Mouse (Mus musculus) heart, embryonic 10.5 days (tissue): ENCODE data around the gene Gm1043. TPM values are rescaled to one million over a fixed set of nuclear protein-coding genes. Genes with fewer than 3 reads are reported as not detected.

Experiments used
- DNase-seq: peaks from one replicate; pipeline ENCODE4 v3.0.0-alpha.2; 2017; ENCODE audit warnings: low spot score
- H3K27ac ChIP-seq: fragments of 300-500 bp; sonication (generic); 2 replicates; pipeline ENCODE4 v1.5.1; 2016; ENCODE audit warnings: mild to moderate bottlenecking
- H3K27me3 ChIP-seq: fragments of 300-500 bp; sonication (generic); 2 replicates; pipeline ENCODE4 v1.6.1; 2016; ENCODE audit warnings: mild to moderate bottlenecking; ENCODE audit not compliant: poor library complexity, insufficient read depth, severe bottlenecking
- H3K36me3 ChIP-seq: fragments of 300-500 bp; sonication (generic); 2 replicates; pipeline ENCODE4 v1.6.1; 2016; ENCODE audit warnings: mild to moderate bottlenecking, moderate library complexity
- H3K4me1 ChIP-seq: fragments of 300-500 bp; sonication (generic); 2 replicates; pipeline ENCODE4 v1.6.1; 2016; ENCODE audit warnings: mild to moderate bottlenecking
- H3K4me3 ChIP-seq: fragments of 300-500 bp; sonication (generic); 2 replicates; pipeline ENCODE4 v1.5.1; 2016; ENCODE audit warnings: mild to moderate bottlenecking, moderate library complexity
- H3K9me3 ChIP-seq: fragments of 300-500 bp; sonication (generic); 2 replicates; pipeline ENCODE4 v1.6.1; 2016; ENCODE audit warnings: mild to moderate bottlenecking, moderate library complexity
- WGBS: fragments of 180-500 bp; shearing (Covaris S2); methylation state at CpG from one replicate; pipeline ENCODE4 v1.1.7; 2016; 5-methylcytosine and 5-hydroxymethylcytosine counted together
- polyA plus RNA-seq: library from polyadenylated mRNA; unstranded; fragments of >200 nt; fragmentation: Nextera tagmentation; extraction: Ambion mirVana; gene quantifications from 2 replicates; pipeline ENCODE4 v1.2.1, GENCODE M21; 2016

The Gm1043 gene
- polyA plus RNA-seq, 1 experiment from 2014 or later: not detected

GRCm38 (mm10) chr5:37079484-37079883 lies 5.7 kb upstream of the Gm1043 start:
- H3K4me1 ChIP-seq: no peaks in the 10 kb centered on the region; the same call in 1 of the 2 replicates
- H3K27ac ChIP-seq: no peak overlapping the region
- H3K27me3 ChIP-seq: peaks cover 34% of the 10 kb centered on the region
- 87% methylated on average over 4 of the region's 4 CpGs for WGBS
- no peak for DNase-seq
- no peak overlapping the region for H3K4me3 ChIP-seq
- no peaks in the 10 kb centered on the region for H3K36me3 ChIP-seq
- no peaks in the 10 kb centered on the region for H3K9me3 ChIP-seq

DNA sequence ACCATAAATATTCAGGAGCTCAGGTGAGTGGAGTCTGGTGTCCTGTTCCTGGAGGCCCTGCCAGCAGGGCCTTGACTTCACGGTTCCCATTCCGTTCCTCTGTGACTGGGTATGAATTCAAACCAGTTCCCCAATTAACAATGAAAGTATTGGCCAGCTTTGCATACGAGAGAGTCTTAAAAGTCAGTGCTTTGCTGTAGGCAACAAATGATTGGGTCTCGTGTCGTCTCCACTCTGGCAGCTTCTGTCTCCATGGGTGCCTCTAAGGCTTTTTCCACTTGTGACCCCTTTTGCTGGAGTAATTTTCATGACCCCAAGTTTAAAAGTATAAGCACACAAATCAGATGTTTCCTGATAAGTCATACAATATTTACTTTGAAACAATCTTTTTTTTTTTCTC lies 4.6 kb upstream of the Gm1043 start:
- Histone ChIP-seq H3K9me3 (no peaks in the 10 kb centered on the region), H3K27ac (no peak overlapping the region), H3K36me3 (no peaks in the 10 kb centered on the region), H3K4me1 (no peaks in the 10 kb centered on the region; the same call in 1 of the 2 replicates), H3K27me3 (peaks cover 41% of the 10 kb centered on the region), H3K4me3 (no peak overlapping the region)
- DNase-seq: no peak
- 81% methylated on average over 5 of the region's 5 CpGs for WGBS

GRCm38 (mm10) chr5:37082420-37082819 lies 2.8 kb upstream of the Gm1043 start:
- Histone ChIP-seq H3K4me1 (no peaks in the 10 kb centered on the region; the same call in 1 of the 2 replicates), H3K27me3 (peaks cover 24% of the 10 kb centered on the region), H3K36me3 (no peaks in the 10 kb centered on the region), H3K27ac (no peak overlapping the region), H3K9me3 (no peaks in the 10 kb centered on the region), H3K4me3 (no peak overlapping the region)
- no peak for DNase-seq
- WGBS: 16% methylated on average over 3 of the region's 3 CpGs

- H3K27ac ChIP-seq: no peak overlapping the region
- 66% methylated on average over 7 of the region's 7 CpGs for WGBS
- peaks cover 23% of the 10 kb centered on the region; the same call in 1 of the 2 replicates for H3K27me3 ChIP-seq
- no peaks in the 10 kb centered on the region; the same call in 1 of the 2 replicates for H3K4me1 ChIP-seq
- no peaks in the 10 kb centered on the region for H3K9me3 ChIP-seq
- no peak for DNase-seq
- H3K4me3 ChIP-seq: no peak overlapping the region
- no peaks in the 10 kb centered on the region for H3K36me3 ChIP-seq
These were observed 1.9 kb upstream of the Gm1043 start for GRCm38 (mm10) chr5:37083209-37083770.

- Histone ChIP-seq H3K4me3 (no peak overlapping the region), H3K27me3 (peaks cover 23% of the 10 kb centered on the region), H3K9me3 (no peaks in the 10 kb centered on the region), H3K4me1 (no peaks in the 10 kb centered on the region; the same call in 1 of the 2 replicates), H3K27ac (no peak overlapping the region), H3K36me3 (no peaks in the 10 kb centered on the region)
- 90% methylated on average over 9 of the region's 9 CpGs for WGBS
- no peak for DNase-seq
These were observed 1.3 kb upstream of the Gm1043 start for GRCm38 (mm10) chr5:37083850-37084249.

DNA sequence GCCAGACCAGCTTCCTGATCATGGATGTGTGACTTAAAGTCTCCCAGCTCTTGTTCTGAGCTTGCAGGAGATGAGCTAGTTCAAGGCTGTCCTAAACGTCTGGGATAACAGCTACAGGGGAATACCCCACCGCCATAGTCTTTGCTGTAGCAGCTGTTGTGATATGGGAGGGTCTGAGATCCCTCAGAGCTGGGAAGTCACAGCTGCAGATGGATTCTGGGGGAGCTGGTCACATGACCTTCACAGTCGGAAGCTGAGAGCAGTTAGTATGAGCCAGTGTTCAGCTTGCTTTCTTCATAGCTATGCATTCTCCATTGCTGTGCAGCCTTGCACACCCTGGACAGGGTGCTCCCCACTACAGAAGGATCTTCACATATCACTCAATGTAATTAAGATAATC lies 748 bp downstream of the Gm1043 start:
- Histone ChIP-seq H3K27me3 (peaks cover 44% of the 10 kb centered on the region), H3K9me3 (no peaks in the 10 kb centered on the region), H3K4me1 (peaks cover 1% of the 10 kb centered on the region; the same call in 1 of the 2 replicates), H3K4me3 (no peak overlapping the region), H3K36me3 (no peaks in the 10 kb centered on the region), H3K27ac (no peak overlapping the region)
- no peak for DNase-seq
- 66% methylated on average over 3 of the region's 3 CpGs for WGBS

DNA sequence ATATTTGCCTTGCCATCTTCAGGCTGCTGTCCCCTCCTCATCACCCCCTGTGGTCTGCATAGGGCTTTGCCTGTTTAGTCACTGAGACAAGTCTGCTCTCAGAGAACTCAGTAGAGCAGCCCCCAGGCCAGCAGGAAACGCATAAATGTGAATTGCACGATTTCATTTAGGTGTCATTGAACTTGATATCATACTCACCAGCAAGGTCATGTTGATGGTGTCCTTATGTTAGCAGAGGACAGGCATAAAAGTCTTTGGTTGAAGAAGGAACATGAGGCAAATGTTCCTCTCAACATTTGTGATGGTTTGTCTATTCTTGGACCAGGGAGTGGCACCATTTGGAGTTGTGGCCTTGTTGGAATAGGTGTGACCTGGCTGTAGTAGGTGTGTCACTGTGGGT lies 2.6 kb downstream of the Gm1043 start:
- DNase-seq: no peak
- H3K27me3 ChIP-seq: peaks cover 63% of the 10 kb centered on the region
- WGBS: 34% methylated on average over 2 of the region's 2 CpGs
- no peaks in the 10 kb centered on the region for H3K36me3 ChIP-seq
- H3K4me1 ChIP-seq: peaks cover 10% of the 10 kb centered on the region; the same call in 1 of the 2 replicates
- H3K27ac ChIP-seq: no peak overlapping the region
- H3K9me3 ChIP-seq: no peaks in the 10 kb centered on the region
- H3K4me3 ChIP-seq: no peak overlapping the region

GRCm38 (mm10) chr5:37088342-37089108 lies 3.4 kb downstream of the Gm1043 start:
- no peaks in the 10 kb centered on the region for H3K36me3 ChIP-seq
- H3K9me3 ChIP-seq: no peaks in the 10 kb centered on the region
- no peak overlapping the region for H3K27ac ChIP-seq
- no peak overlapping the region for H3K4me3 ChIP-seq
- no peak for DNase-seq
- WGBS: 41% methylated on average over 1 of the region's 1 CpGs
- peaks cover 10% of the 10 kb centered on the region; the same call in 1 of the 2 replicates for H3K4me1 ChIP-seq
- H3K27me3 ChIP-seq: peaks cover 70% of the 10 kb centered on the region

GRCm38 (mm10) chr5:37091171-37091628 lies 6.0 kb downstream of the Gm1043 start:
- Histone ChIP-seq H3K9me3 (no peaks in the 10 kb centered on the region), H3K36me3 (no peaks in the 10 kb centered on the region), H3K4me3 (peak overlapping the region; percentile 52), H3K27ac (no peak overlapping the region), H3K27me3 (peaks cover 71% of the 10 kb centered on the region), H3K4me1 (peaks cover 10% of the 10 kb centered on the region; the same call in 1 of the 2 replicates)
- WGBS: under 1% methylated on average over 47 of the region's 47 CpGs
- no peak for DNase-seq

- H3K36me3 ChIP-seq: no peaks in the 10 kb centered on the region
- H3K9me3 ChIP-seq: no peaks in the 10 kb centered on the region
- no peak overlapping the region for H3K4me3 ChIP-seq
- WGBS: 83% methylated on average over 5 of the region's 5 CpGs
- H3K27ac ChIP-seq: no peak overlapping the region
- peaks cover 10% of the 10 kb centered on the region; the same call in 1 of the 2 replicates for H3K4me1 ChIP-seq
- DNase-seq: no peak
- H3K27me3 ChIP-seq: peaks cover 59% of the 10 kb centered on the region
These were observed 9.8 kb downstream of the Gm1043 start for GRCm38 (mm10) chr5:37094941-37095340.

DNA sequence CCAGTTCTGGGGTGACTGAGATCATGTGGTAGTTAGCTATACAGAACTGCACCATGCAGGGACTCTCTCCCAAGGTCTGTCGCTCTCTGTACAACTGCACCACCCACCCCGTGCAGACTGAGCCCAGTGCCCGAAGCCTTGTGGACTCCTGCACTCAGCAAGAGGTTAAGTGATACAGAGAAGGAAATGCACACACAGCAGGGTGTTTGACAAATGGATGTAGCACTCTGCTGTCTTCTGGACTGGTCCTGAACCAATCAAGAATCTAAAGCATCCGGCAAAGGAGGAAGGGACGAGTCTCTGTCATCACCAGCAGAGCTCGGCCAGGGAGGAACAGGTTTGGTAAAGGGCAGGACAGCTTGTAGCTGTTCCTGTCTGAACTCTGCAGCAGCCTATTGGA lies 12.4 kb downstream of the Gm1043 start:
- DNase-seq: no peak
- Histone ChIP-seq H3K27me3 (peaks cover 56% of the 10 kb centered on the region), H3K36me3 (no peaks in the 10 kb centered on the region), H3K4me3 (no peak overlapping the region), H3K4me1 (no peaks in the 10 kb centered on the region), H3K9me3 (no peaks in the 10 kb centered on the region), H3K27ac (no peak overlapping the region)
- WGBS: 45% methylated on average over 6 of the region's 6 CpGs

- Histone ChIP-seq H3K9me3 (no peaks in the 10 kb centered on the region), H3K27ac (no peak overlapping the region), H3K36me3 (no peaks in the 10 kb centered on the region), H3K27me3 (peaks cover 45% of the 10 kb centered on the region; the same call in 1 of the 2 replicates), H3K4me3 (no peak overlapping the region), H3K4me1 (no peaks in the 10 kb centered on the region)
- DNase-seq: no peak
- WGBS: 52% methylated on average over 5 of the region's 5 CpGs
These were observed 15.6 kb downstream of the Gm1043 start for GRCm38 (mm10) chr5:37100813-37101212.

DNA sequence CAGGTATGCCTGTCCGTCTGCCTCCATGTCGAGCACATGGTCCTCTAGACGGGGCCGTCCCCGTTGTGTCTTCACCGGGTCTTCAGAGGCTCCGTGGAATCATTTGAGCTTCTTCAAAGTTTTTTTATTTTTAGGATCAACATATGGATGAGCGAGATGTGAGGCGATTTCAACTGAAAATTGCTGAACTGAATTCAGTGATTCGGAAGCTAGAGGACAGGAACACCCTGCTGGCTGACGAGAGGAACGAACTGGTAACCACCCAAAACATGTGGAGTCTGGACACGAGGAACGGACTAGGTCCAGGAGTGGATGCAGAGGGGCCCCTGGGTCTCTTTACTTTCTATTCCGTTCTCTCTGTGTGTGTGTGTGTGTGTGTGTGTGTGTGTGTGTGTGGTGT lies 16.5 kb downstream of the Gm1043 start:
- no peak overlapping the region for H3K4me3 ChIP-seq
- DNase-seq: no peak
- peaks cover 45% of the 10 kb centered on the region; the same call in 1 of the 2 replicates for H3K27me3 ChIP-seq
- H3K27ac ChIP-seq: no peak overlapping the region
- no peaks in the 10 kb centered on the region for H3K36me3 ChIP-seq
- no peaks in the 10 kb centered on the region for H3K4me1 ChIP-seq
- WGBS: 74% methylated on average over 15 of the region's 15 CpGs
- H3K9me3 ChIP-seq: no peaks in the 10 kb centered on the region
